Mouse (Mus musculus) cerebellum, adult 2 months (tissue): ENCODE measurements at regions not wholly inside any gene's neighbourhood (a gene's known extent, or its start where the extent isn't known, plus 50 kb on each side); places are given as distances from the start of the nearest gene placed in this dataset.

Experiments
- DNase-seq, 2 experiments: peaks; one replicate each; pipeline ENCODE4 v3.0.0; 2021
- H3K27ac ChIP-seq: fragments of 200-500 bp; 2 replicates; pipeline ENCODE4 v1.5.1; 2012; ENCODE audit warnings: low read length, control low read depth, inconsistent platforms; ENCODE audit not compliant: insufficient read depth
- H3K27me3 ChIP-seq: fragments of 200-500 bp; 2 replicates; pipeline ENCODE4 v1.6.1; 2012; ENCODE audit warnings: inconsistent platforms, mild to moderate bottlenecking, low read length, moderate library complexity; ENCODE audit not compliant: control insufficient read depth, insufficient read depth
- H3K4me1 ChIP-seq: fragments of 200-500 bp; 2 replicates; pipeline ENCODE4 v1.6.1; 2011; ENCODE audit warnings: low read length; ENCODE audit not compliant: control insufficient read depth, insufficient read depth
- H3K4me3 ChIP-seq: fragments of 200-500 bp; replicated peaks from 2 replicates; pipeline ENCODE3; 2011; ENCODE audit warnings: mild to moderate bottlenecking, low read depth, low read length, control low read depth; ENCODE audit not compliant: insufficient read depth
- CTCF ChIP-seq: fragments of 200-500 bp; IDR thresholded peaks from 2 replicates; pipeline ENCODE4 v1.5.1; 2011; ENCODE audit warnings: low read depth, mild to moderate bottlenecking, control low read depth, low read length, moderate library complexity, borderline replicate concordance; ENCODE audit not compliant: insufficient read depth
- POLR2A ChIP-seq: fragments of 200-500 bp; IDR thresholded peaks from 2 replicates; pipeline ENCODE4 v1.6.1; 2011; ENCODE audit warnings: low read length, control low read depth, borderline replicate concordance; ENCODE audit not compliant: insufficient read depth
- WGBS: fragments of 180-500 bp; shearing (Covaris S2); methylation state at CpG from one replicate; pipeline ENCODE4 v1.1.7; 2018; 5-methylcytosine and 5-hydroxymethylcytosine counted together

DNA sequence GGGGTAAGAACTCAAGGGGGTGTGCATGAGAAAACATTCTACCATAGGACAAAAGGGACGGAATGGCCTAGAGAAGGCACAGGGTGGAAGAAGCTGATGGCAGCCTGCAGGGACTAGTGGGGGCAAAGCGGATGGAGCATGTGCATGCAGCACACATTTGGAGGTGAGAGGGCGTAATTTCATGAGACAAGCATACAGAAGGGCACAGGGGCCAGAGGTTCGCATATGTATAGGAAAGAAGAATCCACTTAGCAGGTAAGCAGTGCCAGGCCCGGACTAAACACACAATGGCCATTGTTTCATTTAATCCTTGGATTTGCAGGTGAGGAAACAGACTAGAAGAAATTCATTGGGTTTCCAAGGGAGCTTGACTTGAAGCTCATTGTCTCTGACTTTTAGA lies 130.3 kb upstream of the Nlrp1b start:
- WGBS, result 87% methylated on average over 5 of the region's 5 CpGs
- Histone ChIP-seq H3K4me3 (no peak overlapping the region), H3K27me3 (no peaks in the 10 kb centered on the region), H3K4me1 (no peaks in the 10 kb centered on the region), H3K27ac (no peak overlapping the region)
- no peak for TF ChIP-seq CTCF
- TF ChIP-seq POLR2A, result no peak
- DNase-seq, result no peak

GRCm38 (mm10) chr11:71371871-71372270 lies 141.3 kb upstream of the Nlrp1b start:
- H3K27ac ChIP-seq, result no peak overlapping the region
- TF ChIP-seq POLR2A, result no peak
- no peak for TF ChIP-seq CTCF
- no peak overlapping the region for H3K4me3 ChIP-seq
- no peak for DNase-seq
- H3K4me1 ChIP-seq, result no peaks in the 10 kb centered on the region
- no peaks in the 10 kb centered on the region for H3K27me3 ChIP-seq
- WGBS, result 60% methylated on average over 5 of the region's 5 CpGs

GRCm38 (mm10) chr11:71375132-71375531 lies 144.6 kb upstream of the Nlrp1b start:
- Histone ChIP-seq H3K4me3 (no peak overlapping the region), H3K27me3 (no peaks in the 10 kb centered on the region), H3K4me1 (no peaks in the 10 kb centered on the region), H3K27ac (no peak overlapping the region)
- no peak for DNase-seq
- WGBS, result 67% methylated on average over 5 of the region's 5 CpGs
- TF ChIP-seq CTCF (no peak), POLR2A (no peak)

DNA sequence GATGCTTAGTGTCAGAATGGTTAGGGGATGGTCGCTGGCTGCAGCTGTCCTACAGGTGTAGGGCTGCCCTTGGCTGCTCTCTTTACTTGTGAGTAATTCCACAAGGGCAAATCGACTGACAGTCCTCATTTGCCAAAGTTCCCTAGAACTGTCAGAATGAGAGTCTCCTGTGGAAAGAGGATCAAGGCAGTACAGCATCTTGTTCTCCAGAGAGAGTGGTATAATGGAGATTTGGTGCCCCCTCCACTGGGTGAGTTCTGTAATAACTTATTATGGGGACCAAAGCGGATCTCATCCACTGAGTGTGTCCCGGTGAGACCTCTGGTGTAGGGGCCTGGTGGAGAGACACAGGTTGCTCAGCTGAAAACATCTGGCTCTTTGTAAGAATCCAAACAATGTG lies 157.9 kb upstream of the Nlrp1b start:
- no peak for DNase-seq
- Histone ChIP-seq H3K27me3 (no peaks in the 10 kb centered on the region), H3K4me1 (peaks cover 4% of the 10 kb centered on the region; the same call in 1 of the 2 replicates), H3K4me3 (no peak overlapping the region), H3K27ac (no peak overlapping the region)
- TF ChIP-seq POLR2A (no peak), CTCF (no peak)
- WGBS, result 88% methylated on average over 4 of the region's 4 CpGs

- peak; percentile 53 to 59 for DNase-seq
- H3K4me1 ChIP-seq, result peaks cover 4% of the 10 kb centered on the region; the same call in 1 of the 2 replicates
- 0 out of 2 replicates have a peak overlapping the region, but pooled peaks have one; percentile 9 for H3K27ac ChIP-seq
- no peaks in the 10 kb centered on the region for H3K27me3 ChIP-seq
- WGBS, result 6% methylated on average over 7 of the region's 7 CpGs
- TF ChIP-seq POLR2A (no peak), CTCF (no peak)
- H3K4me3 ChIP-seq, result no peak overlapping the region
These were observed 159.1 kb upstream of the Nlrp1b start for GRCm38 (mm10) chr11:71389659-71390058.

DNA sequence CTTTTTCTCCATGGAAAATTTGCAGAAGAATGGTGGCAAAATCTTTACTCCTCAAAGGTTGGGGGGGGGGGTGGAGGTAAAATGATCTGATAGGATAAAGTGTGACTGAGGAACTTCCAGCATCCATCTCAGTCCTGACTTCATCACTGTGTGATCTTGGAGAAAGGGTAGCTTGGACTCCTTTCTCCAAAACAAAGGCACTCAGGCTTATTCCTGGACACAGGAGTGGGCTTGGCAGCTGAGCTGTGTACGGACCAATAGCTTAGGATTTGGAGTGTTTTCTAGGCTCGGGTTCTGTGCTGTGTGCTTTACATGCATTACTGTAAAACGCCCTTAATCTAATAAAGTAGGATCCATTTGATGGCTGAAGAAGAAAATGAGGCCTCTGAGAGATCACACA lies 159.6 kb upstream of the Nlrp1b start:
- no peak overlapping the region for H3K4me3 ChIP-seq
- DNase-seq, result no peak
- no peaks in the 10 kb centered on the region for H3K27me3 ChIP-seq
- TF ChIP-seq CTCF (no peak), POLR2A (no peak)
- 47% methylated on average over 3 of the region's 3 CpGs for WGBS
- H3K27ac ChIP-seq, result no peak overlapping the region
- peaks cover 4% of the 10 kb centered on the region; the same call in 1 of the 2 replicates for H3K4me1 ChIP-seq

DNA sequence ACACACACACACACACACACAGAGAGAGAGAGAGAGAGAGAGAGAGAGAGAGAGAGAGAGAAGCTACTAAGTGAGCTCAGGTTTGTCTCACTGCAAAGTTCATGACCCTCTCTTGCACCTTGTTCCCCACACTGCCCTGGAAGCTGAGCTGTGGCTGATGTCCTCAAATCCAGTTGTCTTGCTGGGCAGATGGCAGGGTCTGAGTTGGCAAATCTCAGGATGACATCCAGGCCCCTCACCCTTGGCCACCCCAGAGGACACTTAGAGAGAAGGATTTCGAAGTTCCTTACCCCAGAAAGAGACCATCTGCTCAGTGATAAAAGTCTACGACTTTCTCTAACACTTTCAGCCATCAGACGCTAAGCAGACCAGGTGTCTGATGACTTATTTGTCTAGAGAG lies 160.1 kb upstream of the Nlrp1b start:
- DNase-seq, result no peak
- TF ChIP-seq POLR2A (no peak), CTCF (no peak)
- Histone ChIP-seq H3K4me1 (peaks cover 4% of the 10 kb centered on the region; the same call in 1 of the 2 replicates), H3K27me3 (no peaks in the 10 kb centered on the region), H3K4me3 (no peak overlapping the region), H3K27ac (no peak overlapping the region)
- WGBS, result 81% methylated on average over 3 of the region's 3 CpGs

GRCm38 (mm10) chr11:71393406-71393805 lies 162.9 kb upstream of the Nlrp1b start:
- DNase-seq, result no peak
- Histone ChIP-seq H3K27ac (no peak overlapping the region), H3K4me1 (peaks cover 4% of the 10 kb centered on the region; the same call in 1 of the 2 replicates), H3K27me3 (no peaks in the 10 kb centered on the region), H3K4me3 (no peak overlapping the region)
- no peak for TF ChIP-seq POLR2A
- TF ChIP-seq CTCF, result no peak
- WGBS, result 37% methylated on average over 5 of the region's 5 CpGs
